Mouse (Mus musculus): Measurements from ENCODE around the gene Prok2. TPM values are rescaled to one million over a fixed set of nuclear protein-coding genes. Genes with fewer than 3 reads are reported as not detected.

The Prok2 gene
- total RNA-seq (2021): not detected
- long read RNA-seq, experiment 1: 0 reads
- long read RNA-seq, experiment 2: 0 reads

- DNase-seq (ENCODE audit: low spot score in 2 of 2): peak in 1 of 2 experiments; percentile 3
These were observed at the start of gene Prok2 for GRCm38 (mm10) chr6:99725971-99726561. Prok2 (minus strand) TSS chr6:99726392.

DNA sequence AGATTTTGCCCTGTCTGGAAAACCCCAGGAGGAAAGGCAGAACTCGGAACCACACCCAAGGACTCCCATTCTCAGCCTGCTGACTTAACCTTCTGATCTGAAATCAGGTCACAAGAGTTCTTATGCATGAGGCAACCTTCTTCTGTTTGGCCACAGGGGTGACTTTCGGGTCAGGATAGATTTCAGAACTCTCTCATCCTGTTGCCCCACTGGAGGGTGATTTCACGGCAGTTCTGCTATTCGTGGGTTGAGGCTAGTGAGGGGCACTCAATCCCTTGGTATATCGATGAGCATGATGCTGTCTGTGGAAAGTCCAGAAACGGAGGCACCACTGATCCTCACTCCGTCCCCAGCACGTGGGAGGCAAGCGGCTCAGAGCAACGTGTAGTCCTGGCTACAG, 48.5 kb upstream of the Prok2 start:
- DNase-seq (ENCODE audit: low spot score in 2 of 2): no peak

- no peak for DNase-seq (ENCODE audit: low spot score in 2 of 2)
These were observed 42.3 kb upstream of the Prok2 start for GRCm38 (mm10) chr6:99768495-99768894.

GRCm38 (mm10) chr6:99764916-99765315, 38.7 kb upstream of the Prok2 start:
- no peak for DNase-seq (ENCODE audit: low spot score in 2 of 2)

DNA sequence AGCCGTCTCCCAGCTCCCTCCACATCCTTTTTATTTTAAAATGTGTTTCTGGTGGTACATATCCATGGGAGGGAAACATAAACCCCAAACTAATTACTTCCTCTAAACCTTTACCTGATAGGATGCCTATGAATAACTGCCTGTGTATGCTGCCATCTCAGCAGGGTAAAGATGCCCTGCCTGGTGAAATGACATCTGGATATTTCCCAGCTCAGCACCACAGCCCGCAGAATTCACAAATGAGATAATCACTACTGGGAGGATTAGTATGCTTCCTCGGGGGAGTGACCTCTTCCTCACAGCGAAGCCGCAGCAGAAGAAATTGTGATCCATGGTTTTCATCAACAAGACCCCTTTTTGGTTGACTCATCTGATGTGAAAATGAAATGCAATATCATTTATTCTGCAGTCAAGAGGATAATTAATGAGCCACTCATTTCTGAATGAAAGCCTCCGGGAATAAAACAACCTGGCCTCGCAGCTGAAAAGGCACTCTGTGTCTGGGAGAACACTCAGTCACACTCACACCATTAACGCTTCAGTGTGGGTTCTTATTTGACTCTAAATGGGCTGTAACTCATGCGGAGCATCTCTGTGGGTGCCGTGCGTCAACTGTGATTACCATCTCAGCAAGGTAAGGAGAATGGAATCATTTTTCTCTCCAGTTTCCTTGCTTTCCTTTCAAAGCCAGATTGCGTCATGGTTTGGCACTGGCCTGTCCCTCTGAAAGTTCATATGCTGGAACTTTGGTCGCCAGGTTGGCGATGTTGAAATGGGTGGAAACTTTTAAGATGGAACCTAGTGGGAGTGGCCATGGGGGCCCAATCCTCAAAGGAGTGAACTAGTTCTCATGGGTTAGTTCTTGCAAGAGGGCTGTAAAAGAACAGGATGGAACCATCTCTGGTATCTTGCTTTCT, 36.1 kb upstream of the Prok2 start:
- DNase-seq (ENCODE audit: low spot score in 2 of 2): no peak

- DNase-seq (ENCODE audit: low spot score in 2 of 2): no peak
These were observed 29.9 kb upstream of the Prok2 start for GRCm38 (mm10) chr6:99756105-99756504.

- DNase-seq (ENCODE audit: low spot score in 2 of 2): no peak
These were observed 25.1 kb upstream of the Prok2 start for GRCm38 (mm10) chr6:99751308-99751707.

DNA sequence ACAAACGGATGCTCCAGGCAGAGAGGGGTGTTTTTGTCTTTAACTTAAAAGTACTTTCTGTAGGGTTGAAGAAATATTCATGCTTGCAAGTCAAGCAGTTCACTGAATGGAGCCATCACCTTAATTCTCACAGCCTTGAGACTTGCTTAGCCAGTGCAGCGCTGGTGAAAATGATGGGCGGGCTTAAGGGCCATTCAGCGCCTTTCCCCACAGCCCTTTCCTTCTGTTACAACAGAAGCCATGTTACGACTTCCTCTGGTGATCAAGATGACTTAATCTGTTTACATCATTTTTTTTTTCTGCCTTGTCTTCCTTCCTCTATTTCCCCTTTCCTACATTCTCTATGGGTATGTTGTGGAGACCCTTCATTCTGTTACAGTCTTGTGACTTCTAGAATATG, 20.1 kb upstream of the Prok2 start:
- no peak for DNase-seq (ENCODE audit: low spot score in 2 of 2)

GRCm38 (mm10) chr6:99742866-99743265, 16.7 kb upstream of the Prok2 start:
- no peak for DNase-seq (ENCODE audit: low spot score in 2 of 2)

DNA sequence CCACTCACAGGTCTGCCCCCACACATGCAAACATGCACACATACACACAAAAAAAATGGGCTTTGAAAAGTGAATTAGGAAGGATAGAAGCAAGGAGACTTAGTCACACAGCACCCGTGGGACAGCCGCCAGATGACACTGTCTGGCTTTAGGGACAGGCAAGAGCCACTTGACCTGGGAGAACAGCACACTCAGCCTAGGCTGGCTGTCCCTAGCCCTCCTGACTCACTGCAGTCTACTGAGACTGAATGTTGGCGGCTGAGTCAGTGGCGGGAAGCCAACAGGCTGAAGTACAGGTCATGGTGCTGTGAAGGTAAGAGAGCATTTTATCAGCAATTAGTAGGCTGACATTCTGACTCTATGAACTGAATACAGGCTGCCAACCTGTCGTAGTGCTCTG, 8.5 kb upstream of the Prok2 start:
- peak; percentile 24 to 37 for DNase-seq (ENCODE audit: low spot score in 2 of 2)

DNA sequence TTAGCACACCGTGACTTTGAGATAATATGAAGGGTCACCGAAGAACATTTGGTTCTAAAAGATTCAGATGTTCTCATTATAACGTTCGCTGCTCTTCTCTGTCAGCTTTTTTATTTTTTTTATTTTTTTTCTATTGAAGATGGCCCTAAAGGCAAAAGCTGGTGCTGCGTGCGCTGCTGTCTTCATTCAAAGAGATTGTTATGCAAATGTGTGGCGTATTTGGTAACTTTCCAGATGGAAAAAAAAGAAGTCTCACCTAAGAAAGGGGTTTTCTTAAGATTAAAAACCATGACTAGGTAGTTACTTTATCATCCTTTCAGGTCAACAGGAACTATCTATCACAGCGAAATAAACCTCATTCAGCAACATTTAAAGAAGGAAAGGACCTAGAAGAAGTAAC, 6.5 kb upstream of the Prok2 start:
- DNase-seq (ENCODE audit: low spot score in 2 of 2): no peak

- DNase-seq (ENCODE audit: low spot score in 2 of 2): no peak
These were observed 5.7 kb upstream of the Prok2 start for GRCm38 (mm10) chr6:99731926-99732325.

DNA sequence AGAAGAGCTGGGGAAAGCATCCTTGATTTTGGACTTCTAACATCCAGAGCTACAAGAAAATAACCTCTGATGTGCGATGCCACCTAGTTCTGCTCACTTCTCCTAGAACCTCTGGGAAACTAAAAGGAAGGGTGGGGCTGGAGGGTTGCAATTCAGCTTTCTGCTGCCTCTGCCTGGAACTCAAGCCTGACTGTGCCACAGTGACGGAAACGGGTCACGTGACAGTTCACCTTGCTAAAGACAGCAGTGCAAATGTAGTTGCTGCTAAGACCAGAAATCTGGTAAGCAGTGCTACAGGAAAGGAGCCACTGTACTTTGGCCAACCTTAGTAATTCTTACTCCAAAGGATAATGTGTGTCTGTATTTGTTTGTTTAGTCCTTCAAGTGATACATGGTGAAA, 3.7 kb upstream of the Prok2 start:
- no peak for DNase-seq (ENCODE audit: low spot score in 2 of 2)

GRCm38 (mm10) chr6:99726576-99727303, 548 bp upstream of the Prok2 start:
- no peak for DNase-seq (ENCODE audit: low spot score in 2 of 2)

DNA sequence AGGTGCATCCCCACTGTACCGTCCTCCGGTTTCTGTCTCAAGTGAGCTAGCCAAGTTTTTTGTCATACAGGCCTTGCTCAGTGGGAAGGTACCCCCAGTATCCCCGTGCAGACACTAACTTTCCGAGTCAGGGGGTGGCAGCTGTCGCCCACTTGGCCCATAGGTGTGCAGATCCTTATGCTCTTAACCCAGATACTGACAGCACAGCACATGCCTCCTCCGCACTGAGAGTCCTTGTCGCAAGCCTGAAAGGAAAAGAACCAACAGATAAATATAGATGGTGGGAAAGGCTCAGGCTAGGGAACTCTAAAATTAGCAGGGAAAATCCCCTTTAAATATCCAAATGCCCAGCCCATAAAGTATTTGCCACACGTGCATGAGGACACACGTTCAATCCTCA, 3.8 kb downstream of the Prok2 start:
- DNase-seq (ENCODE audit: low spot score in 2 of 2): no peak

GRCm38 (mm10) chr6:99721032-99721431, 5.2 kb downstream of the Prok2 start:
- no peak for DNase-seq (ENCODE audit: low spot score in 2 of 2)

DNA sequence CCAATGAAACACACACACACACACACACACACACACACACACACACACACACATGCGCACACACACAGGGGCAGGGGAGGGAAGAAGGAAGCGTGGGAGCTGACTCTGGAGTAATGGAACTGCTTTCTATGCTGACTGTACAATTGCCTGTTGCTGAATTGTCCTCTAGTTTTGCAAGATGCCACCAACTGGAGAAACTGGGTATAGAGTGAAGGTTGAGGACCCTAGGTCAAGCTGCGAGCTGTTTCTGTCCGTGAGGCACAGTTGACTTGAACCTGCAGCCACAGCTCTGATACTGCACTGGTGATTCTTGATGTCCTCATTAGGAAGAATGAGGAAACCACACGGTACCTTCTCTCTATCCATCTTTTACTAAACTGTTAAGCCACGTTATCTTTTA, 10.3 kb downstream of the Prok2 start:
- no peak for DNase-seq (ENCODE audit: low spot score in 2 of 2)

DNA sequence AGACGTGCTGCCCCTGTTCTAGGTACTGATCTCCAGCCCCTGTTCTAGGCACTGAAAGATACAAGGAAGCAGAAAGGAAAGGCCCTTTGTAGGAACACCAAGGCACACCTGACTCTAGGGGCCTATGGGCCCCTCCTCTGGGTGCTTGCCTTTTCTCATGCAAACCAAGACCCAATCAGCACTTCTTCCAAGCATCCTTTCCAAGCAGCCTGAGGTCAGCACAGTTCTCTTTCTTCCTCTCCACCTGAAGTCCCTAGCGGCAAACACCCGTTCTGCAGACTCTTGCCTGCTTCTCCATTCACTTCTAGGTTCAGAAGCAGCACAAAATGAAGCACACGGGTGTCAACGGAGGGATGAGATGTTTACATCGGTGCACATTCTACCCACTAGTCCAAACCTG, 11.0 kb downstream of the Prok2 start:
- no peak for DNase-seq (ENCODE audit: low spot score in 2 of 2)

DNA sequence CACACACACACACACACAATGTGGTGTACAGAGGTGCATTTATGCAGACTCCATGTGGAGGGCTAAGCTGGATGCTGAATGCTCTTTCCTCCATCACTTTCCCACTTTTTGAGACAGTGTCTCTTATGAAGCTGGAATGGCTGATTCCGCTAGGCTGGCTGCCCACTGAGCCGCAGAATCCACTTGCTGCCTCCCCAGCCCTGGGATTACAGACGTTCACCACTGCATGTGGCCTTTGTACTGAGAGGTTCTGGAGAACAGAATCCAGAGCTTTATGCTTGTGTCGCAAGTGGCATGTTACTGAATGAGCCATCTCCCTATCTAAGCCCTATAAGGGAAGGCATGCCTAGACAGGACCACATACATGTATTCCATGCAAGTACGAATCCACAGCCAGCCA, 12.9 kb downstream of the Prok2 start:
- DNase-seq (ENCODE audit: low spot score in 2 of 2): no peak

DNA sequence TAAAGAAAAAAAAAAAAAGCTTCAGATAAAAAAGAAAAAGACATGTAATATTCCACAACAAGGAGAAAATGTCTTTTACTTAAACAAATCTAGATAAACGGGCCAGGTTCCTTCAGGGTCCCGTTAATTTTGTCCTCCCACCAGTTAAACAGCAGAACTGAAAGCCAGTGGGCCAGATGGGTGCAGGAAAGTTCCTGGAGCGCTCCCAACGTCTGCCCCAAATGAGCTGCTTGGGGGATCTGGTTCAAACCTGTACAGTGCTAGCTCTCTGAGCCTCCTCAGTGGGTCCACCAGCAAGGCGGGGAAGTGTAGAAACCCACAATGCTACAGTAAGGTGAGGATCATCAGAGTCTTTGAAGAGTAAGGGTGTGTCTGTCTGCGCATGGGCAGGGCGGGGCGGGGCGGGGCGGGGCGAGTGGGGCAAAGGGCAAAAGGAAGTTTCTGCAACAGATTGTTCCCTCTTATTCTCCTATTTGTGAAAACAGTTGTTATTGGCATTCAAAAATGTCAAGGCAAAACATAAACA, 14.6 kb downstream of the Prok2 start:
- DNase-seq (ENCODE audit: low spot score in 2 of 2): no peak

- DNase-seq (ENCODE audit: low spot score in 2 of 2): no peak
These were observed 25.7 kb downstream of the Prok2 start for GRCm38 (mm10) chr6:99700484-99700883.
